Mouse (Mus musculus): ENCODE results near the gene Arf1.
"Not testable (repeated sequence)": the region's sequence is repeated elsewhere in the genome, so short reads cannot be mapped to it uniquely, and the experiment has no call there.

Arf1 gene

GRCm38 (mm10) chr11:59226251-59226650 is 1.8 kb downstream of the Arf1 start:
- DNase-seq = no peak

- DNase-seq = no peak
Observed at GRCm38 (mm10) chr11:59225167-59225566, 2.9 kb downstream of the Arf1 start.

- DNase-seq = no peak
Observed at GRCm38 (mm10) chr11:59224470-59224869, 3.6 kb downstream of the Arf1 start.

- no peak for DNase-seq
Observed at GRCm38 (mm10) chr11:59224025-59224424, 4.0 kb downstream of the Arf1 start.

GRCm38 (mm10) chr11:59222306-59222705 is 5.8 kb downstream of the Arf1 start:
- no peak for DNase-seq

- DNase-seq = no peak
Observed at GRCm38 (mm10) chr11:59221604-59222003, 6.5 kb downstream of the Arf1 start.

- peak; percentile 27 for DNase-seq
Observed at GRCm38 (mm10) chr11:59219064-59219463, 9.0 kb downstream of the Arf1 start.

GRCm38 (mm10) chr11:59218389-59218998 is 9.6 kb downstream of the Arf1 start:
- peak; percentile 19 for DNase-seq

- DNase-seq = no peak
Observed at GRCm38 (mm10) chr11:59216955-59217354, 11.1 kb downstream of the Arf1 start.

GRCm38 (mm10) chr11:59212892-59213494 is 15.1 kb downstream of the Arf1 start:
- no peak for DNase-seq

GRCm38 (mm10) chr11:59212320-59212719 is 15.8 kb downstream of the Arf1 start:
- not testable (repeated sequence) for DNase-seq

- not testable (repeated sequence) for DNase-seq
Observed at GRCm38 (mm10) chr11:59211561-59211960, 16.5 kb downstream of the Arf1 start.

GRCm38 (mm10) chr11:59210020-59210419 is 18.1 kb downstream of the Arf1 start:
- no peak for DNase-seq

GRCm38 (mm10) chr11:59209580-59209979 is 18.5 kb downstream of the Arf1 start:
- DNase-seq = no peak

- peak; percentile 85 for DNase-seq
Observed at GRCm38 (mm10) chr11:59209003-59209441, 19.0 kb downstream of the Arf1 start.

- DNase-seq = peak; percentile 98
Observed at GRCm38 (mm10) chr11:59208153-59208831, 19.8 kb downstream of the Arf1 start, which contains the start of gene 2310033P09Rik. 2310033P09Rik (plus strand) TSS chr11:59208321.

- peak; percentile 98 for DNase-seq
Observed at GRCm38 (mm10) chr11:59202081-59202995, 25.7 kb downstream of the Arf1 start, which contains the start of gene Mrpl55. Mrpl55 (plus strand) TSS chr11:59202486.

GRCm38 (mm10) chr11:59201216-59202002 is 26.7 kb downstream of the Arf1 start:
- no peak for DNase-seq

GRCm38 (mm10) chr11:59196230-59196629 is 31.8 kb downstream of the Arf1 start:
- no peak for DNase-seq

- DNase-seq = peak; percentile 93
Observed at GRCm38 (mm10) chr11:59192059-59192386, 36.0 kb downstream of the Arf1 start, which contains the start of gene Guk1. Guk1 (minus strand) TSS chr11:59192212.

- peak; percentile 93 for DNase-seq
Observed at GRCm38 (mm10) chr11:59191231-59192058, 36.6 kb downstream of the Arf1 start.
